Mouse (Mus musculus) heart, embryonic 16.5 days (tissue): ENCODE measurements at regions not wholly inside any gene's neighbourhood (a gene's known extent, or its start where the extent isn't known, plus 50 kb on each side); places are given as distances from the start of the nearest gene placed in this dataset.
"Not testable (repeated sequence)": the region's sequence is repeated elsewhere in the genome, so short reads cannot be mapped to it uniquely, and the experiment has no call there.

Experiments
- ATAC-seq: fragments of 200-750 bp; cut with Nextera tagmentation; replicated peaks from 2 replicates; pipeline ENCODE4 v1.8.0; 2017; ENCODE audit warnings: moderate number of reproducible peaks; ENCODE audit not compliant: insufficient read depth, low FRiP score; ENCODE audit errors: extremely low read depth
- H3K27ac ChIP-seq: fragments of 300-500 bp; sonication (generic); 2 replicates; pipeline ENCODE4 v1.5.1; 2014; ENCODE audit warnings: mild to moderate bottlenecking, low read length, control low read depth, moderate library complexity
- H3K27me3 ChIP-seq: fragments of 300-500 bp; sonication (generic); 2 replicates; pipeline ENCODE4 v1.6.1; 2014; ENCODE audit warnings: low read length, mixed read lengths; ENCODE audit not compliant: control insufficient read depth, insufficient read depth
- H3K36me3 ChIP-seq: fragments of 300-500 bp; sonication (generic); 2 replicates; pipeline ENCODE4 v1.6.1; 2014; ENCODE audit not compliant: control insufficient read depth, insufficient read depth
- H3K4me1 ChIP-seq: fragments of 300-500 bp; sonication (generic); 2 replicates; pipeline ENCODE4 v1.6.1; 2014; ENCODE audit warnings: low read length, mixed read lengths; ENCODE audit not compliant: control insufficient read depth, insufficient read depth
- H3K4me2 ChIP-seq: fragments of 300-500 bp; sonication (generic); 2 replicates; pipeline ENCODE4 v1.6.1; 2014; ENCODE audit warnings: low read depth, mild to moderate bottlenecking, control low read depth, low read length
- H3K4me3 ChIP-seq: fragments of 300-500 bp; sonication (generic); 2 replicates; pipeline ENCODE4 v1.5.1; 2014; ENCODE audit warnings: mild to moderate bottlenecking, control low read depth, low read length
- H3K9ac ChIP-seq: fragments of 300-500 bp; sonication (generic); 2 replicates; pipeline ENCODE4 v1.6.1; 2014; ENCODE audit warnings: low read length, control low read depth
- H3K9me3 ChIP-seq: fragments of 300-500 bp; sonication (generic); replicated peaks from 2 replicates; pipeline ENCODE4 v1.6.1; 2016; ENCODE audit warnings: low read length; ENCODE audit not compliant: control insufficient read depth
- WGBS: fragments of 180-500 bp; shearing (Covaris S2); extraction: QIAGEN DNeasy Blood & Tissue Kit; methylation state at CpG from one replicate; pipeline ENCODE4 v1.1.7; 2014; 5-methylcytosine and 5-hydroxymethylcytosine counted together

DNA sequence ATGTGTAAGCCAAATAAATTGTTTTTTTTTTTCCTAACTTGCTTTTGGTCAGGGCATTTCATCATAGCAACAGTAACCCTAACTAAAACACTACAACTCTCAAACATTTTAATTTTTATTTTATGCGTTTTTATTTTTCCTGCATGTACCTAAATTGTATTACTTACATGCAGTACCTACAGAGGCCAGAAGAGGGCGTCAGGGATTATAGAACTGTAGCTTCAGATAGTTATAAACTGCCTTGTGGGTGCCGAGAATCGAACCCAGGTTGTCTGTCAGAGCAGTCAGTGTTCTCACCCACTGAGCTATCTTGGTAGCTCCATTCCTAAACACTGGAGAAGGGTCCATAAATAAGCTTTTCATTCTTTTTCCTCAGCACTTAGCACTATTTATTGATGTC, 257.8 kb upstream of the Nr5a2 start:
- H3K4me1 ChIP-seq, result peaks cover 8% of the 10 kb centered on the region; the same call in 1 of the 2 replicates
- WGBS, result 66% methylated on average over 4 of the region's 4 CpGs

DNA sequence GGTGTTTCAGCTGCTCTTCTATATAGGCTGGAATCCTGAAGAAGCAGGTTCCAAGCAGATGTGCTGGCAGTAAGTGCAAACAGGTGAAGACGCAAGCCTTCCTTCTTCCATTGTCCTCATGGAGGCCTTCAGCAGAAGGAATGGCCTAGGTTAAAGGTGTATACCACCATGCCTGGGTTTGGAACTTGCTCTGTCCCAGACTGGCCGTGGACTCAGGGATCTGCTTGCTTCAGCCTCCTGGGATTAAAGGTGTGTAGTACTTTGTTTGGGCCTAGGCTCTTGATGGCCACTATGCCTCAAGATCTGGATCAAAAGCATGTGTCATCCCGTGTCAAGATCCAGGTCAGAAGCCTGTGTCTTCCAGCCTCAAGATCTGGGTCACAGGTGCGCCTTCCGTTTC, 257.0 kb upstream of the Nr5a2 start:
- ATAC-seq, result no peak
- Histone ChIP-seq H3K4me2 (no peak overlapping the region), H3K4me3 (no peak overlapping the region), H3K36me3 (no peaks in the 10 kb centered on the region), H3K4me1 (peaks cover 7% of the 10 kb centered on the region; the same call in 1 of the 2 replicates), H3K9ac (no peak overlapping the region), H3K27me3 (no peaks in the 10 kb centered on the region), H3K27ac (no peak overlapping the region), H3K9me3 (0 out of 2 replicates have a peak, but pooled peaks cover 2% of the 10 kb centered on the region)
- 91% methylated on average over 5 of the region's 5 CpGs for WGBS

More for the DNA sequence above, 257.8 kb upstream of the Nr5a2 start:
- H3K9me3 ChIP-seq, result 0 out of 2 replicates have a peak, but pooled peaks cover 2% of the 10 kb centered on the region
- no peak overlapping the region for H3K4me2 ChIP-seq
- no peaks in the 10 kb centered on the region for H3K36me3 ChIP-seq
- H3K9ac ChIP-seq, result no peak overlapping the region
- ATAC-seq, result no peak
- H3K27ac ChIP-seq, result no peak overlapping the region
- H3K4me3 ChIP-seq, result no peak overlapping the region
- H3K27me3 ChIP-seq, result no peaks in the 10 kb centered on the region

DNA sequence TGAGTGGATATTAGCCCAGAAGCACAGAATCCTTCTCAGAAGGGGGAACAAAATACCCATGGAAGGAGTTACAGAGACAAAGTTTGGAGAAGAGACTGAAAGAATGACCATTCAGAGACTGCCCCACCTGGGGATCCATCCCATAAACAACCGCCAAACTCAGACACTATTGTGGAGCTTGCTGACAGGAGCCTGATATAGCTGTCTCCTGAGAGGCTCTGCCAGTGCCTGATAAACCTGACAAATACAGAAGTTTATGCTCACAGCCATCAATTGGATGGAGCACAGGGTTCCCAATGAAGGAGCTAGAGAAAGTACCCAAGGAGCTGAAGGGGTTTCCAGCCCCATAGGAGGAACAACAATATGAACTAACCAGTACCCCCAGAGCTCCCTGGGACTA, 254.1 kb upstream of the Nr5a2 start:
- not testable (repeated sequence) for H3K27ac ChIP-seq, H3K36me3 ChIP-seq, H3K4me1 ChIP-seq, H3K27me3 ChIP-seq, ATAC-seq, H3K4me3 ChIP-seq, H3K9ac ChIP-seq, H3K4me2 ChIP-seq, H3K9me3 ChIP-seq
- 44% methylated on average over 1 of the region's 1 CpGs for WGBS

DNA sequence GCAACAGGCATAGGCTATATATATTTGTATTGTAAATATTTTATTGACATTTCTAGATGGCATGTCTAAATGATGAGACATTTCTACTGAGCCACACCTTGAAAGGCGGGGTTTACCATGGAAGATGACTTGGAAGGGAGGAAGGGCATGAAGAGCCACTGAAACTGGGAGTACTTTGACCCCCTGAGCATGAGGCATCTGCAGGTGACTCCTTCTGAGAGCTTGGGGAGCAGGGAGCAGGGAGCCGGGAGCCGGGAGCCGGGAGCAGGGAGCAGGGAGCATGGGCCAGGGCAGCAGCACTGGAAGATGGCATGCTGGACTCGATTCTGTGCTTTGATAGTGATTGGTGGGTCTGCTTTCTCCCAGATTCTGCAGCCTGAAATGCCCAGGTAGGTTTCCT, 253.5 kb upstream of the Nr5a2 start:
- no peaks in the 10 kb centered on the region for H3K4me1 ChIP-seq
- H3K4me3 ChIP-seq, result no peak overlapping the region
- 78% methylated on average over 5 of the region's 5 CpGs for WGBS
- ATAC-seq, result no peak
- 0 out of 2 replicates have a peak, but pooled peaks cover 2% of the 10 kb centered on the region for H3K9me3 ChIP-seq
- no peak overlapping the region for H3K27ac ChIP-seq
- no peaks in the 10 kb centered on the region for H3K27me3 ChIP-seq
- no peaks in the 10 kb centered on the region for H3K36me3 ChIP-seq
- H3K9ac ChIP-seq, result no peak overlapping the region
- no peak overlapping the region for H3K4me2 ChIP-seq

DNA sequence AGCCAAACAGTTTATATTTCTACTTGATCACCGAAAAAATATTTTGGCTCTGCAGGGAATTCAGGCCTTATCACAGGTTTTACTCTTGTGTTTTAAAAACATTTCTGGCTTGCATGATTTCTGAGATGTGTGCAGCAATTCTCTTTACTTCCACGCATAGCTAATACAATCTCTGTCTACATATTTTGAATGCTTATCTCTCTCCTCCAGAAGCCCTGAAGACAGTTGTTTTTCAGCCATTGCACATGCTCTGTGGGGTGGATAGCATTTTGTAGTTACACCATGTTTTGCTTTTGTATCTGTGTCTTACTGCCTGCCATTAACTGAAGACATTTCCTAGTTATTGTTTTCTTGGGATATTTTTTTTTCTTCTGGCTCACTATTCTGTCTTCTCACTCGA, 252.6 kb upstream of the Nr5a2 start:
- H3K36me3 ChIP-seq, result no peaks in the 10 kb centered on the region
- WGBS, result 49% methylated on average over 3 of the region's 3 CpGs
- no peaks in the 10 kb centered on the region for H3K27me3 ChIP-seq
- no peak overlapping the region for H3K4me3 ChIP-seq
- no peak for ATAC-seq
- H3K4me2 ChIP-seq, result no peak overlapping the region
- no peak overlapping the region for H3K27ac ChIP-seq
- no peaks in the 10 kb centered on the region for H3K9me3 ChIP-seq
- no peak overlapping the region for H3K9ac ChIP-seq
- H3K4me1 ChIP-seq, result no peaks in the 10 kb centered on the region

DNA sequence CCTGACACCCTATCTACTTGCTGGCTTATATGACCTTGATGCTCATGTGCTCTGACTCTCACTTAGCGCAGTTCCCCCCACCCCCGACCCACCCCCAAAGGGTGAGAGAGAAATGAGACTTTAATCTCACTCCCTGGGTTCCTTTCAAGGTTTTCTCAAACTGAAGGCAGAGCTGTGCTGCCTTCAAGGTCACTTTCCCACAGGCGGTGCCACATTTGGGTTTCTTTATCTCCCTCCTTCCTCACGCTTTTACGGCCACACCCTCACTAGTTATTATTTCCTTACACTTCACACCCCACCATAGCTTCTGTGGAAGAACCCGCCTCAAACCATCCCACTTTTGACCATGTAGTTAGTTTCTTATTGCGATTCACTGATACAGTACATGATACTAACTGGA, 244.1 kb upstream of the Nr5a2 start:
- Histone ChIP-seq H3K4me1 (no peaks in the 10 kb centered on the region), H3K9ac (no peak overlapping the region), H3K9me3 (no peaks in the 10 kb centered on the region), H3K4me2 (no peak overlapping the region), H3K27ac (no peak overlapping the region), H3K27me3 (no peaks in the 10 kb centered on the region), H3K36me3 (no peaks in the 10 kb centered on the region), H3K4me3 (no peak overlapping the region)
- ATAC-seq, result no peak
- WGBS, result 64% methylated on average over 7 of the region's 7 CpGs

DNA sequence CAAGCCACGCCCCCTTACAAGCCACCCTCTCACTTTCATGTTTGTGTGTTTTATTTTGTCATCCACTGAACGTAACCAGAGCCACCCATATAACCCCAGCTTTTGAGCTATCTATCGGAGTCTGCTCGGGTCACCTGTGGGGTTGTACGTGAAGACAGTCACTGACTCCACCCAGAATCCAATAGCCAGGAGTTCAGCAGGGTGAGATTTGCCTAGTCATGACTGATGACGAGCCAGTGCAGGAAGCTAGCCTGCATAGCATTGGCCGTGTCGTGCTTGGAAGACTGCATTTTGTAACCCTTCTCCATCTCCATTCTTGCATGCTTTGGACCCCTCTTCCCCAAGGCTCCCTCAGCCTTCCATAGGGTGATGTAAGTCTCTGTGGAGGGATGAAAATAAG, 243.3 kb upstream of the Nr5a2 start:
- Histone ChIP-seq H3K27me3 (no peaks in the 10 kb centered on the region), H3K36me3 (no peaks in the 10 kb centered on the region), H3K27ac (no peak overlapping the region), H3K4me1 (no peaks in the 10 kb centered on the region), H3K4me3 (no peak overlapping the region), H3K9me3 (no peaks in the 10 kb centered on the region), H3K4me2 (no peak overlapping the region), H3K9ac (no peak overlapping the region)
- 75% methylated on average over 8 of the region's 8 CpGs for WGBS
- no peak for ATAC-seq

DNA sequence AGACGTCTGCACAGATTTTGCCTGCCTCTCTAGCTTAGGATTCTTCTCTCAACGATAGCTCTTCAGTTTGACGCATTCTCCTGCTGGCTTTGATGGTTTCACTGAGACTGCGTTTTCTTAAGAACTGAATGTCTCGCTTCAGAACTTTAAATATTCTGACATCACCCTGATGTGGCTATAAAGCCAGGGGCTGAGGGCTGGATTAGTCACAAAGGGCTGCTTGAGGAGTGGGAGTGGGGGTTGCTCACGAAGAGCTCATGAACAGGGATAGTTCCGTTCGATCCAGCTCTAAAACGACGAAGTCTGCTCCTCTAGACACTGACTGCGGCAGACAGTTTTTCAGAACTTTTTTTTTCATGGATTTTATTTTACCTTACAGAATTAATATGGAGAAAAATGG, 240.7 kb upstream of the Nr5a2 start:
- no peak overlapping the region for H3K27ac ChIP-seq
- ATAC-seq, result no peak
- no peak overlapping the region for H3K4me3 ChIP-seq
- no peaks in the 10 kb centered on the region for H3K27me3 ChIP-seq
- no peak overlapping the region for H3K4me2 ChIP-seq
- no peaks in the 10 kb centered on the region for H3K4me1 ChIP-seq
- H3K9ac ChIP-seq, result no peak overlapping the region
- H3K36me3 ChIP-seq, result no peaks in the 10 kb centered on the region
- 75% methylated on average over 11 of the region's 11 CpGs for WGBS
- H3K9me3 ChIP-seq, result no peaks in the 10 kb centered on the region

DNA sequence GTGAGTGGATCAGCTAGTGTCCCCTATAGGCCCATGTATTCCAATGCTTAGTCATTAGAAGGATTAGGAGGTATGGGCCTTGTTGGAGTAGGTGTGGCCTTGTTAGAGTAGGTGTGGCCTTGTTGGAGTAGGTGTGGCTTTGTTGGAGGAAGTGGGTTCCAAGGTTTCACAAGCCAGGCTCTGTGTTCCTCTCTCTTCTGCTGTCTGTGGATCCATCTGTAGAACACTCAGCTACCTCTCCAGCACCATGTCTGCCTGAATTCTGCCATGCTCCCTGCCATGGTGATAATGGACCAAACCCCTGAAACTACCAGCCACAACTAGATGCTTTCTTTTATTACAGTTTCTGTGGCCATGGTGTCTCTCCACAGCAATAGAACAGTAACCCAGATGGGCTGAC, 235.7 kb upstream of the Nr5a2 start:
- H3K27ac ChIP-seq, result no peak overlapping the region
- H3K4me1 ChIP-seq, result no peaks in the 10 kb centered on the region
- H3K9ac ChIP-seq, result no peak overlapping the region
- H3K9me3 ChIP-seq, result no peaks in the 10 kb centered on the region
- no peak for ATAC-seq
- H3K4me2 ChIP-seq, result no peak overlapping the region
- H3K36me3 ChIP-seq, result no peaks in the 10 kb centered on the region
- no peak overlapping the region for H3K4me3 ChIP-seq
- H3K27me3 ChIP-seq, result no peaks in the 10 kb centered on the region
